Mouse (Mus musculus): ENCODE measurements around the gene Bag6. TPM values are rescaled to one million over a fixed set of nuclear protein-coding genes. Genes with fewer than 3 reads are reported as not detected.
A peak's percentile ranks its signal among the peaks of the same experiment; 100 is the strongest.

The Bag6 gene
- polyA plus RNA-seq, 1 experiment from 2014 or later = 48.4 TPM

- Histone ChIP-seq H3K27me3 (ENCODE audit: control insufficient read depth, insufficient read depth, low read length) (no peaks in the 10 kb centered on the region), H3K4me1 (ENCODE audit: control insufficient read depth, insufficient read depth, low read length) (peaks cover 4% of the 10 kb centered on the region), H3K27ac (ENCODE audit: low read length) (peak overlapping the region; percentile 74), H3K36me3 (ENCODE audit: control insufficient read depth, insufficient read depth, low read length) (no peaks in the 10 kb centered on the region), H3K9ac (ENCODE audit: low read length) (peak overlapping the region; percentile 47), H3K9me3 (replicated peaks; ENCODE audit: control insufficient read depth, low read length) (no peaks in the 10 kb centered on the region), H3K4me3 (replicated peaks; ENCODE audit: low read length) (peak overlapping the region; percentile 47), H3K4me2 (ENCODE audit: low read depth, low read length) (peak overlapping the region; percentile 50)
- 4% methylated on average over 18 of the region's 18 CpGs for WGBS
- ATAC-seq (ENCODE audit: insufficient read depth, low FRiP score) = peak; percentile 68
Observed at GRCm38 (mm10) chr17:35185639-35186611, 50.9 kb downstream of the Bag6 start.

- peak overlapping the region; percentile 50 for H3K4me2 ChIP-seq (ENCODE audit: low read depth, low read length)
- peak overlapping the region; percentile 47 for H3K4me3 ChIP-seq (replicated peaks; ENCODE audit: low read length)
- H3K27me3 ChIP-seq (ENCODE audit: control insufficient read depth, insufficient read depth, low read length) = no peaks in the 10 kb centered on the region
- peaks cover 4% of the 10 kb centered on the region for H3K4me1 ChIP-seq (ENCODE audit: control insufficient read depth, insufficient read depth, low read length)
- WGBS = 0% methylated on average over 4 of the region's 4 CpGs
- H3K9ac ChIP-seq (ENCODE audit: low read length) = peak overlapping the region; percentile 56
- peak overlapping the region; percentile 74 for H3K27ac ChIP-seq (ENCODE audit: low read length)
- no peaks in the 10 kb centered on the region for H3K36me3 ChIP-seq (ENCODE audit: control insufficient read depth, insufficient read depth, low read length)
- no peaks in the 10 kb centered on the region for H3K9me3 ChIP-seq (replicated peaks; ENCODE audit: control insufficient read depth, low read length)
- peak; percentile 49; the same call in 1 of the 2 replicates for ATAC-seq (ENCODE audit: insufficient read depth, low FRiP score)
Observed at GRCm38 (mm10) chr17:35186681-35187080, 51.7 kb downstream of the Bag6 start.

- no peak for ATAC-seq (ENCODE audit: insufficient read depth, low FRiP score)
- Histone ChIP-seq H3K4me1 (ENCODE audit: control insufficient read depth, insufficient read depth, low read length) (peaks cover 4% of the 10 kb centered on the region), H3K27ac (ENCODE audit: low read length) (no peak overlapping the region), H3K36me3 (ENCODE audit: control insufficient read depth, insufficient read depth, low read length) (no peaks in the 10 kb centered on the region), H3K27me3 (ENCODE audit: control insufficient read depth, insufficient read depth, low read length) (no peaks in the 10 kb centered on the region), H3K9ac (ENCODE audit: low read length) (no peak overlapping the region), H3K4me3 (replicated peaks; ENCODE audit: low read length) (no peak overlapping the region), H3K9me3 (replicated peaks; ENCODE audit: control insufficient read depth, low read length) (no peaks in the 10 kb centered on the region), H3K4me2 (ENCODE audit: low read depth, low read length) (no peak overlapping the region)
- WGBS = 62% methylated on average over 4 of the region's 4 CpGs
Observed at GRCm38 (mm10) chr17:35187345-35187744, 52.4 kb downstream of the Bag6 start.

- Histone ChIP-seq H3K27ac (ENCODE audit: low read length) (peak within 1 kb of the TSS; percentile 12; the same call in 1 of the 2 replicates), H3K9me3 (replicated peaks; ENCODE audit: control insufficient read depth, low read length) (no peaks in the 10 kb centered on the region), H3K4me2 (ENCODE audit: low read depth, low read length) (no peak within 1 kb of the TSS), H3K36me3 (ENCODE audit: control insufficient read depth, insufficient read depth, low read length) (no peaks in the 10 kb centered on the region), H3K4me3 (replicated peaks; ENCODE audit: low read length) (no peak within 1 kb of the TSS), H3K4me1 (ENCODE audit: control insufficient read depth, insufficient read depth, low read length) (peaks cover 4% of the 10 kb centered on the region), H3K9ac (ENCODE audit: low read length) (no peak within 1 kb of the TSS), H3K27me3 (ENCODE audit: control insufficient read depth, insufficient read depth, low read length) (no peaks in the 10 kb centered on the region)
- no peak for ATAC-seq (ENCODE audit: insufficient read depth, low FRiP score)
- 59% methylated on average over 7 of the region's 7 CpGs for WGBS
Observed at GRCm38 (mm10) chr17:35187959-35188610, 53.1 kb downstream of the Bag6 start, which contains the start of gene Lst1. Gene Lst1, minus strand, starts transcription at chr17:35188439.

- no peak for ATAC-seq (ENCODE audit: insufficient read depth, low FRiP score)
- WGBS = 77% methylated on average over 1 of the region's 1 CpGs
- H3K27ac ChIP-seq (ENCODE audit: low read length) = peak overlapping the region; percentile 57
- peaks cover 5% of the 10 kb centered on the region for H3K4me1 ChIP-seq (ENCODE audit: control insufficient read depth, insufficient read depth, low read length)
- H3K9ac ChIP-seq (ENCODE audit: low read length) = no peak overlapping the region
- H3K4me2 ChIP-seq (ENCODE audit: low read depth, low read length) = no peak overlapping the region
- H3K27me3 ChIP-seq (ENCODE audit: control insufficient read depth, insufficient read depth, low read length) = no peaks in the 10 kb centered on the region
- no peak overlapping the region for H3K4me3 ChIP-seq (replicated peaks; ENCODE audit: low read length)
- H3K9me3 ChIP-seq (replicated peaks; ENCODE audit: control insufficient read depth, low read length) = no peaks in the 10 kb centered on the region
- H3K36me3 ChIP-seq (ENCODE audit: control insufficient read depth, insufficient read depth, low read length) = no peaks in the 10 kb centered on the region
Observed at GRCm38 (mm10) chr17:35189186-35189585, 54.2 kb downstream of the Bag6 start.

- no peak overlapping the region for H3K4me2 ChIP-seq (ENCODE audit: low read depth, low read length)
- no peak for ATAC-seq (ENCODE audit: insufficient read depth, low FRiP score)
- 59% methylated on average over 4 of the region's 4 CpGs for WGBS
- H3K36me3 ChIP-seq (ENCODE audit: control insufficient read depth, insufficient read depth, low read length) = no peaks in the 10 kb centered on the region
- peaks cover 7% of the 10 kb centered on the region for H3K27me3 ChIP-seq (ENCODE audit: control insufficient read depth, insufficient read depth, low read length)
- H3K4me1 ChIP-seq (ENCODE audit: control insufficient read depth, insufficient read depth, low read length) = peaks cover 8% of the 10 kb centered on the region
- no peak overlapping the region for H3K4me3 ChIP-seq (replicated peaks; ENCODE audit: low read length)
- H3K27ac ChIP-seq (ENCODE audit: low read length) = peak overlapping the region; percentile 57
- H3K9me3 ChIP-seq (replicated peaks; ENCODE audit: control insufficient read depth, low read length) = no peaks in the 10 kb centered on the region
- no peak overlapping the region for H3K9ac ChIP-seq (ENCODE audit: low read length)
Observed at GRCm38 (mm10) chr17:35190096-35190495, 55.1 kb downstream of the Bag6 start.

- Histone ChIP-seq H3K4me2 (ENCODE audit: low read depth, low read length) (no peak overlapping the region), H3K36me3 (ENCODE audit: control insufficient read depth, insufficient read depth, low read length) (no peaks in the 10 kb centered on the region), H3K27me3 (ENCODE audit: control insufficient read depth, insufficient read depth, low read length) (peaks cover 12% of the 10 kb centered on the region), H3K9ac (ENCODE audit: low read length) (no peak overlapping the region), H3K4me3 (replicated peaks; ENCODE audit: low read length) (no peak overlapping the region), H3K27ac (ENCODE audit: low read length) (no peak overlapping the region), H3K9me3 (replicated peaks; ENCODE audit: control insufficient read depth, low read length) (no peaks in the 10 kb centered on the region), H3K4me1 (ENCODE audit: control insufficient read depth, insufficient read depth, low read length) (peaks cover 5% of the 10 kb centered on the region)
- 62% methylated on average over 2 of the region's 2 CpGs for WGBS
- no peak for ATAC-seq (ENCODE audit: insufficient read depth, low FRiP score)
Observed at GRCm38 (mm10) chr17:35191723-35192122, 56.7 kb downstream of the Bag6 start.

GRCm38 (mm10) chr17:35192924-35193323 lies 57.9 kb downstream of the Bag6 start:
- Histone ChIP-seq H3K4me1 (ENCODE audit: control insufficient read depth, insufficient read depth, low read length) (peaks cover 4% of the 10 kb centered on the region; the same call in 1 of the 2 replicates), H3K27ac (ENCODE audit: low read length) (no peak overlapping the region), H3K9ac (ENCODE audit: low read length) (no peak overlapping the region), H3K9me3 (replicated peaks; ENCODE audit: control insufficient read depth, low read length) (no peaks in the 10 kb centered on the region), H3K36me3 (ENCODE audit: control insufficient read depth, insufficient read depth, low read length) (no peaks in the 10 kb centered on the region), H3K27me3 (ENCODE audit: control insufficient read depth, insufficient read depth, low read length) (peaks cover 12% of the 10 kb centered on the region), H3K4me3 (replicated peaks; ENCODE audit: low read length) (no peak overlapping the region), H3K4me2 (ENCODE audit: low read depth, low read length) (no peak overlapping the region)
- no peak for ATAC-seq (ENCODE audit: insufficient read depth, low FRiP score)
- WGBS = 80% methylated on average over 5 of the region's 5 CpGs

Data from stomach, embryonic 16.5 days (tissue).